Mouse (Mus musculus): ENCODE data around the gene Lin7b. TPM values are rescaled to one million over a fixed set of nuclear protein-coding genes. Genes with fewer than 3 reads are reported as not detected.
A peak's percentile ranks its signal among the peaks of the same experiment; 100 is the strongest.

The Lin7b gene
- 0.18 TPM in 1 of 2 replicates, not detected in the other for polyA plus RNA-seq (2012)

GRCm38 (mm10) chr7:45370475-45371311 is at the start of gene Lin7b:
Gene Lin7b (minus strand): TSS chr7:45370583.
- no peak for TF ChIP-seq GATA1 (IDR thresholded peaks at IDR 0.05; ENCODE audit: low read length)
- TF ChIP-seq TAL1 (IDR thresholded peaks at IDR 0.05; ENCODE audit: low read length): no peak
- H3K9me3 ChIP-seq (ENCODE audit: control insufficient read depth, low read length): peaks cover 3% of the 10 kb centered on the region; the same call in 1 of the 2 replicates
- H3K4me3 ChIP-seq (replicated peaks): peak within 1 kb of the TSS; percentile 52
- peaks cover 52% of the 10 kb centered on the region for H3K4me1 ChIP-seq (ENCODE audit: control insufficient read depth)
- peaks cover 50% of the 10 kb centered on the region for H3K27me3 ChIP-seq (ENCODE audit: control insufficient read depth)
- peaks cover 41% of the 10 kb centered on the region for H3K36me3 ChIP-seq (ENCODE audit: control insufficient read depth)

- H3K4me1 ChIP-seq (ENCODE audit: control insufficient read depth): peaks cover 10% of the 10 kb centered on the region
- H3K36me3 ChIP-seq (ENCODE audit: control insufficient read depth): peaks cover 25% of the 10 kb centered on the region
- H3K4me3 ChIP-seq (replicated peaks): no peak overlapping the region
- TF ChIP-seq GATA1 (IDR thresholded peaks at IDR 0.05; ENCODE audit: low read length) (no peak), TAL1 (IDR thresholded peaks at IDR 0.05; ENCODE audit: low read length) (no peak)
- peaks cover 71% of the 10 kb centered on the region for H3K27me3 ChIP-seq (ENCODE audit: control insufficient read depth)
- H3K9me3 ChIP-seq (ENCODE audit: control insufficient read depth, low read length): peaks cover 6% of the 10 kb centered on the region; the same call in 1 of the 2 replicates
Measured at GRCm38 (mm10) chr7:45417962-45418492, 47.6 kb upstream of the Lin7b start.

- H3K4me3 ChIP-seq (replicated peaks): no peak overlapping the region
- H3K27me3 ChIP-seq (ENCODE audit: control insufficient read depth): peaks cover 95% of the 10 kb centered on the region
- TF ChIP-seq GATA1 (IDR thresholded peaks at IDR 0.05; ENCODE audit: low read length): no peak
- TF ChIP-seq TAL1 (IDR thresholded peaks at IDR 0.05; ENCODE audit: low read length): no peak
Measured at GRCm38 (mm10) chr7:45415636-45416035, 45.3 kb upstream of the Lin7b start.

GRCm38 (mm10) chr7:45414740-45415224 is 44.4 kb upstream of the Lin7b start:
- peaks cover 10% of the 10 kb centered on the region for H3K4me1 ChIP-seq (ENCODE audit: control insufficient read depth)
- no peak overlapping the region for H3K4me3 ChIP-seq (replicated peaks)
- H3K9me3 ChIP-seq (ENCODE audit: control insufficient read depth, low read length): peaks cover 6% of the 10 kb centered on the region; the same call in 1 of the 2 replicates
- TF ChIP-seq GATA1 (IDR thresholded peaks at IDR 0.05; ENCODE audit: low read length): no peak
- no peak for TF ChIP-seq TAL1 (IDR thresholded peaks at IDR 0.05; ENCODE audit: low read length)
- peaks cover 98% of the 10 kb centered on the region for H3K27me3 ChIP-seq (ENCODE audit: control insufficient read depth)
- H3K36me3 ChIP-seq (ENCODE audit: control insufficient read depth): no peaks in the 10 kb centered on the region

More at GRCm38 (mm10) chr7:45415636-45416035, 45.3 kb upstream of the Lin7b start:
- H3K36me3 ChIP-seq (ENCODE audit: control insufficient read depth): peaks cover 2% of the 10 kb centered on the region
- H3K4me1 ChIP-seq (ENCODE audit: control insufficient read depth): peaks cover 10% of the 10 kb centered on the region
- H3K9me3 ChIP-seq (ENCODE audit: control insufficient read depth, low read length): peaks cover 6% of the 10 kb centered on the region; the same call in 1 of the 2 replicates

GRCm38 (mm10) chr7:45413864-45414739 is 43.7 kb upstream of the Lin7b start:
- Histone ChIP-seq H3K27me3 (ENCODE audit: control insufficient read depth) (peaks cover 100% of the 10 kb centered on the region), H3K36me3 (ENCODE audit: control insufficient read depth) (no peaks in the 10 kb centered on the region), H3K4me3 (replicated peaks) (no peak overlapping the region), H3K4me1 (ENCODE audit: control insufficient read depth) (peaks cover 10% of the 10 kb centered on the region), H3K9me3 (ENCODE audit: control insufficient read depth, low read length) (peaks cover 6% of the 10 kb centered on the region; the same call in 1 of the 2 replicates)
- no peak for TF ChIP-seq TAL1 (IDR thresholded peaks at IDR 0.05; ENCODE audit: low read length)

- Histone ChIP-seq H3K9me3 (ENCODE audit: control insufficient read depth, low read length) (peaks cover 6% of the 10 kb centered on the region; the same call in 1 of the 2 replicates), H3K27me3 (ENCODE audit: control insufficient read depth) (peaks cover 100% of the 10 kb centered on the region), H3K4me3 (replicated peaks) (peak within 1 kb of the TSS; percentile 18), H3K36me3 (ENCODE audit: control insufficient read depth) (no peaks in the 10 kb centered on the region), H3K4me1 (ENCODE audit: control insufficient read depth) (peaks cover 10% of the 10 kb centered on the region)
- TF ChIP-seq TAL1 (IDR thresholded peaks at IDR 0.05; ENCODE audit: low read length) (no peak), GATA1 (IDR thresholded peaks at IDR 0.05; ENCODE audit: low read length) (no peak)
Measured at GRCm38 (mm10) chr7:45413113-45413863, 42.9 kb upstream of the Lin7b start, which contains the start of gene Ntf5. Gene Ntf5 (plus strand): TSS chr7:45413695.

GRCm38 (mm10) chr7:45412421-45412820 is 42.0 kb upstream of the Lin7b start:
- Histone ChIP-seq H3K36me3 (ENCODE audit: control insufficient read depth) (no peaks in the 10 kb centered on the region), H3K4me1 (ENCODE audit: control insufficient read depth) (peaks cover 10% of the 10 kb centered on the region), H3K27me3 (ENCODE audit: control insufficient read depth) (peaks cover 100% of the 10 kb centered on the region), H3K4me3 (replicated peaks) (no peak overlapping the region), H3K9me3 (ENCODE audit: control insufficient read depth, low read length) (peaks cover 6% of the 10 kb centered on the region; the same call in 1 of the 2 replicates)
- TF ChIP-seq GATA1 (IDR thresholded peaks at IDR 0.05; ENCODE audit: low read length) (no peak), TAL1 (IDR thresholded peaks at IDR 0.05; ENCODE audit: low read length) (no peak)
